Mouse (Mus musculus): ENCODE data around the gene Saal1. TPM values are rescaled to one million over a fixed set of nuclear protein-coding genes. Genes with fewer than 3 reads are reported as not detected.
"Not testable (repeated sequence)": the region's sequence is repeated elsewhere in the genome, so short reads cannot be mapped to it uniquely, and the experiment has no call there.

The Saal1 gene
- polyA plus RNA-seq, 1 experiment from 2014 or later, result 28.4 TPM

DNA sequence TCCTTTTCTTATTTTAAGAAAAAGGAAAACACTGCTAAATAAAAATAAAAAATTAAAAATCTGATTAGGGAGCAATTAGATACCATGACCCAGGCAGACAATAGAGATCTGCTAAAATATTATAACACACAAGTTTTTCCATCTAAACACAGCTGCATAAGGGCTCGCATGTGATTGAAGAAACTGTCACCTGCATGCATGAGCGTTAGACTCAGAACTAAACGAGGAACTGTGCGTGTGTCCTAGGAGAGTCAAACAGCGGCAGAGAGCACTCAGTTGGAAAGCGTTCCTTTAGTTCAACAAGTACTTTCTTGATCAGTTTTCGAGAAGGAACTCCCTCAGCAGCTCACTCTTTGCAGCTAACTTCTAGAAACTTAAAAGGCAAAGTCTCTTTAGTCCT lies 31.4 kb downstream of the Saal1 start:
- ATAC-seq (ENCODE audit: low FRiP score), result not testable (repeated sequence)
- WGBS, result 85% methylated on average over 7 of the region's 7 CpGs

GRCm38 (mm10) chr7:46678417-46678816 lies 32.1 kb downstream of the Saal1 start:
- Histone ChIP-seq H3K4me1 (no peaks in the 10 kb centered on the region), H3K27me3 (no peaks in the 10 kb centered on the region)
- 95% methylated on average over 3 of the region's 3 CpGs for WGBS

More for the DNA sequence above, 31.4 kb downstream of the Saal1 start:
- not testable (repeated sequence) for H3K36me3 ChIP-seq; H3K4me3 ChIP-seq; H3K27ac ChIP-seq; H3K4me1 ChIP-seq; H3K9me3 ChIP-seq (replicated peaks); H3K9ac ChIP-seq; H3K27me3 ChIP-seq; H3K4me2 ChIP-seq (replicated peaks)

GRCm38 (mm10) chr7:46676808-46677360 lies 33.6 kb downstream of the Saal1 start:
- Histone ChIP-seq H3K36me3 (no peaks in the 10 kb centered on the region), H3K9ac (no peak overlapping the region), H3K4me1 (no peaks in the 10 kb centered on the region), H3K9me3 (replicated peaks) (no peaks in the 10 kb centered on the region), H3K4me2 (replicated peaks) (no peak overlapping the region), H3K27me3 (no peaks in the 10 kb centered on the region), H3K4me3 (no peak overlapping the region), H3K27ac (no peak overlapping the region)
- 73% methylated on average over 5 of the region's 5 CpGs for WGBS
- ATAC-seq (ENCODE audit: low FRiP score), result no peak

More at GRCm38 (mm10) chr7:46678417-46678816, 32.1 kb downstream of the Saal1 start:
- Histone ChIP-seq H3K27ac (no peak overlapping the region), H3K9me3 (replicated peaks) (no peaks in the 10 kb centered on the region), H3K36me3 (no peaks in the 10 kb centered on the region), H3K4me2 (replicated peaks) (no peak overlapping the region), H3K9ac (no peak overlapping the region), H3K4me3 (no peak overlapping the region)
- ATAC-seq (ENCODE audit: low FRiP score), result no peak

DNA sequence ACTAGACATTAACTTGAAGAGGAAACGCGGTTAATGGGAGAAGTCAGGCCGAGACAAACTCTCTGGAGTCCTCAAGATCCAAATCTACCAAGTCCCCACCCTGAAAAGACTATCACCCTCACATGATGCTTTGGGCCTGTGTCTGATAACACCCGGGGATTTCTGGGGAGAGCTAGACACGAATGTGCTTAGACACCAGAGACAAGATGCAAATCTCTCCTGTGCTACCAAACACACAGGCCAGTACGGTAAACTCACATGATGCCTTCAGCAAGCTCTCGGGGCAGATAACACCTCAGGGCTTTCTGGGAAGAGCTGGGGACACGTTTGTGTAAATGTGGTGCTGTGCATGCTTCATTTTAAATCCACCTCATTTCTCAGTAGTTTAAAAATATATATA lies 34.6 kb downstream of the Saal1 start:
- no peak for ATAC-seq (ENCODE audit: low FRiP score)
- no peak overlapping the region for H3K9ac ChIP-seq
- 86% methylated on average over 8 of the region's 8 CpGs for WGBS

GRCm38 (mm10) chr7:46675061-46675460 lies 35.4 kb downstream of the Saal1 start:
- Histone ChIP-seq H3K36me3 (no peaks in the 10 kb centered on the region), H3K4me1 (no peaks in the 10 kb centered on the region), H3K9me3 (replicated peaks) (no peaks in the 10 kb centered on the region), H3K4me2 (replicated peaks) (no peak overlapping the region), H3K27ac (no peak overlapping the region), H3K27me3 (no peaks in the 10 kb centered on the region), H3K9ac (no peak overlapping the region), H3K4me3 (no peak overlapping the region)
- WGBS, result 89% methylated on average over 7 of the region's 7 CpGs
- ATAC-seq (ENCODE audit: low FRiP score), result no peak

More for the DNA sequence above, 34.6 kb downstream of the Saal1 start:
- Histone ChIP-seq H3K9me3 (replicated peaks) (no peaks in the 10 kb centered on the region), H3K4me2 (replicated peaks) (no peak overlapping the region), H3K4me1 (no peaks in the 10 kb centered on the region), H3K36me3 (no peaks in the 10 kb centered on the region), H3K4me3 (no peak overlapping the region), H3K27me3 (no peaks in the 10 kb centered on the region), H3K27ac (no peak overlapping the region)

DNA sequence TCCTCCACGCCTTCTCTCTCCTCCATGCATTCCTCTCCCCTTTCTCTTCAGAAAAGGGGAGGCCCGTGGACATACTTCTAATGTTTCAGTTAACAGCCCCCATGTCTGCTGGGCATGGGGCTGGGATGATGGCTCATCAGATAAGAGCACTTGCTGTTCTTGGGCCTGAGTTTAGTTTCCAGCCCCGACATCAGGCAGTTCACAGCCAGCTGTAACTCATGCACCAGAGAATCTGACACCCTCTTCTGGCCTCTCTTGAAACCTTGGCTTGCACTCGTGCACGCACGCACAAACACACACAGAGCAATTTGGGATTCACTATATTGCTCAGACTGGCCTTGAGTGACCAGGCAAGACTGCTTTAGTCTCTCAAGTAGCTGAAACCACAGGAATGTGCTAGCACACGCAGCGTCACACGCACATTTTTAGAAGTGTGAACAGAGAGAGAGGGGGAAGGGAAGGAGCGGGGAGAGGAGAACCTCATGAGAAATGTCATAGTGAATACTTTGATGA lies 38.3 kb downstream of the Saal1 start, which contains the start of gene Tph1:
Tph1 (minus strand) TSS at position 378 of the 513 bp plus-strand sequence.
- H3K4me1 ChIP-seq, result peaks cover 2% of the 10 kb centered on the region; the same call in 1 of the 2 replicates
- no peaks in the 10 kb centered on the region for H3K36me3 ChIP-seq
- 65% methylated on average over 10 of the region's 10 CpGs for WGBS
- H3K9me3 ChIP-seq (replicated peaks), result no peaks in the 10 kb centered on the region
- no peak for ATAC-seq (ENCODE audit: low FRiP score)
- no peak within 1 kb of the TSS for H3K9ac ChIP-seq
- H3K4me2 ChIP-seq (replicated peaks), result no peak within 1 kb of the TSS
- no peak within 1 kb of the TSS for H3K27ac ChIP-seq
- H3K27me3 ChIP-seq, result peaks cover 1% of the 10 kb centered on the region
- H3K4me3 ChIP-seq, result no peak within 1 kb of the TSS

DNA sequence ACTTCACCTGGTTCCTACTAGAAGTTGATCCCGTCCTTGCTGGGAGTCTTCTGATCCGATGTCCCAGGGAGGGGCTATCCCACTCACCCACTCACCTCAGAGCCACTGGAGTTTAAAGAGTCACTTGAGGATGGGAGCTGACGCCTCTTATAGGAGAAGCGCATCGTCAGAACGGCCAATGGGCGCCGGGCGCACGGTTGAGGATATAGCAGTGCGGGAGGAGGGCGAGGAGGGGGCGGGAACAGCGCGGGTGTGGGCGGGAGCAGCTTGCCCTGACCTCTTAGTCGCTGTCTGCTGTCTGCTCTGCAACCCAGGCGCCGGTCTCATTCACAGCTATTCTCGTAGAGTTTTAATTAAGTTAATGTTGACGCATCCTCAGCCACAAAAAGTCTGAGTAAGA lies 43.2 kb downstream of the Saal1 start:
- H3K4me1 ChIP-seq, result peaks cover 4% of the 10 kb centered on the region; the same call in 1 of the 2 replicates
- no peak overlapping the region for H3K27ac ChIP-seq
- H3K9me3 ChIP-seq (replicated peaks), result no peaks in the 10 kb centered on the region
- H3K36me3 ChIP-seq, result no peaks in the 10 kb centered on the region
- H3K9ac ChIP-seq, result no peak overlapping the region
- ATAC-seq (ENCODE audit: low FRiP score), result no peak
- peak overlapping the region; percentile 45 for H3K4me2 ChIP-seq (replicated peaks)
- under 1% methylated on average over 21 of the region's 21 CpGs for WGBS
- H3K4me3 ChIP-seq, result 0 out of 2 replicates have a peak overlapping the region, but pooled peaks have one; percentile 15
- H3K27me3 ChIP-seq, result peaks cover 21% of the 10 kb centered on the region

- Histone ChIP-seq H3K27ac (no peak overlapping the region), H3K9me3 (replicated peaks) (no peaks in the 10 kb centered on the region), H3K9ac (no peak overlapping the region), H3K27me3 (peaks cover 26% of the 10 kb centered on the region), H3K4me2 (replicated peaks) (no peak overlapping the region), H3K36me3 (no peaks in the 10 kb centered on the region), H3K4me1 (peaks cover 8% of the 10 kb centered on the region; the same call in 1 of the 2 replicates), H3K4me3 (no peak overlapping the region)
- 43% methylated on average over 9 of the region's 9 CpGs for WGBS
- no peak for ATAC-seq (ENCODE audit: low FRiP score)
Observed at GRCm38 (mm10) chr7:46665236-46665635, 45.2 kb downstream of the Saal1 start.

DNA sequence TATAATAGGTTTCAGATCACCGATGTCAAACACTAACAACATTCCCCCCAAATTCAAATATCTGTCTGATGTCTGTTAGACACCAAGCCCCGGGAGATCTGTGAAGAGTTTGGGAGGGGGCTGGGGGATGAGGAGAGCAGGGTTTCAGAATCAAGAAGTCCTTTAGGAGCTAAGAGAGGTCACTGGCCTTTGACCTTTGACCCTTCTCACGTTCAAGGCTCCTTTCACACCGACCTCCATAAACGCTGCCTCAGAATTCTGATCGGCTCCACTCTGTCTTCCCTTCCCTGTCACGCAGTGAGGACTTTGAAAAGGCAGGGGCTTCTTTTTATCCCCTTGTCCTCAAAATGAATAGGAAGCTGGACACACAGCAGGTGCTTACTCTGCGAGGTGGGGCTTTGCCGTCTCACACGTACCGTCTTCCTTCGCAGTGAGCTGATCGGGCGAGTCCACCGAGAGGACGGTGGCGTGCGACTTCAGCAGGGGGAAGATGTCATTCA lies 48.8 kb downstream of the Saal1 start:
- Histone ChIP-seq H3K4me2 (replicated peaks) (peak overlapping the region; percentile 40), H3K27me3 (peaks cover 19% of the 10 kb centered on the region), H3K36me3 (no peaks in the 10 kb centered on the region), H3K27ac (no peak overlapping the region), H3K9ac (no peak overlapping the region), H3K4me1 (peaks cover 4% of the 10 kb centered on the region; the same call in 1 of the 2 replicates), H3K4me3 (0 out of 2 replicates have a peak overlapping the region, but pooled peaks have one; percentile 4), H3K9me3 (replicated peaks) (no peaks in the 10 kb centered on the region)
- ATAC-seq (ENCODE audit: low FRiP score), result no peak
- WGBS, result 17% methylated on average over 18 of the region's 18 CpGs

GRCm38 (mm10) chr7:46652279-46652678 lies 58.2 kb downstream of the Saal1 start:
- no peak overlapping the region for H3K4me3 ChIP-seq
- H3K27me3 ChIP-seq, result no peaks in the 10 kb centered on the region
- no peak overlapping the region for H3K4me2 ChIP-seq (replicated peaks)
- H3K27ac ChIP-seq, result no peak overlapping the region
- no peaks in the 10 kb centered on the region for H3K9me3 ChIP-seq (replicated peaks)
- H3K4me1 ChIP-seq, result no peaks in the 10 kb centered on the region
- 91% methylated on average over 2 of the region's 2 CpGs for WGBS
- no peaks in the 10 kb centered on the region for H3K36me3 ChIP-seq
- ATAC-seq (ENCODE audit: low FRiP score), result no peak
- no peak overlapping the region for H3K9ac ChIP-seq

DNA sequence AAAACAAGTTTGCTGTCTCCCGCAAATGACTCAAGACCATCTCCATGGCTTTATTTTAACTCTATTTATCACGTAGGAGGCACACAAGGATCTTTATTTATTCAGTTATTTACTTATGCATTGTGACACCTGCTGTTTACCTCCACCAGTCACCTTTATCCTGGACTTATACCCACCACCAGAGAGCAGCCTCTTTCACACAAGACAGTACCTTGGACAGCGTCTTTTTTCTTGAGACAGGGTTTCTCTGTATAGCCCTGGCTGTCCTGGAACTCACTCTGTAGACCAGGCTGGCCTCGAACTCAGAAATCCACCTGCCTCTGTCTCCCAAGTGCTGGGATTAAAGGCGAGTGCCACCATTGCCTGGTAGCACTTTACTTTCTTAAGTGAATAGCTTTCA lies 60.2 kb downstream of the Saal1 start:
- WGBS, result 50% methylated on average over 5 of the region's 5 CpGs

GRCm38 (mm10) chr7:46648431-46649140 lies 61.9 kb downstream of the Saal1 start:
- Histone ChIP-seq H3K36me3 (no peaks in the 10 kb centered on the region), H3K9ac (no peak overlapping the region), H3K4me2 (replicated peaks) (no peak overlapping the region), H3K4me3 (no peak overlapping the region), H3K27me3 (no peaks in the 10 kb centered on the region), H3K27ac (no peak overlapping the region), H3K9me3 (replicated peaks) (no peaks in the 10 kb centered on the region), H3K4me1 (no peaks in the 10 kb centered on the region)
- 79% methylated on average over 4 of the region's 4 CpGs for WGBS
- ATAC-seq (ENCODE audit: low FRiP score), result no peak

More for the DNA sequence above, 60.2 kb downstream of the Saal1 start:
- H3K9ac ChIP-seq; H3K9me3 ChIP-seq (replicated peaks); H3K4me1 ChIP-seq; H3K27me3 ChIP-seq; H3K36me3 ChIP-seq; ATAC-seq (ENCODE audit: low FRiP score); H3K4me3 ChIP-seq; H3K4me2 ChIP-seq (replicated peaks); H3K27ac ChIP-seq: not testable (repeated sequence)
